Comparison of ENCODE assay signal across 7 mouse cellular contexts in the genomic region with DNA sequence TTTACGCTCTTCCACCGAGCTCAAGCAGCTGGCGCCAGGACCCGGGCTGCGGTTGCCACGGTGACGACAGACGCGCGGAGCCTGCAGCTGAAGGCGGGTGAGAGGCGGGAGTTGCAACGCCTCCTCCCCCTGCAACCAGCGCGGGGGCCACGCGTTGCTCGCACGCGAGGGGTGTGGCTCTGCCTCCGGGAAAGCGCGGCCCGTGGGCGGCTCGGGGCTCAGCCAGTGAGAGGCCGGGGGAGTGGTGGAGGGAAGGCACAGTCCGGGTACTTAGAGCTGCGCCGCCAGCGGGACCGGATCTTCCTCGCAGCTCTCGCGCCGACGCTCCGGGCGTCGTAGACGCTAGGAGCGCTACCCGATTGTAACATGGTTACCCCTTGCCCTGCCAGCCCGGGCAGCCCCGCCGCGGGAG. TPM values are rescaled to one million over a fixed set of nuclear protein-coding genes. Genes with fewer than 3 reads are reported as not detected.
DNase-seq lines count a peak whose midpoint lies in the region; ATAC-seq and TF ChIP-seq lines count a peak whose summit lies in the region.

Gene Ccno (plus strand): TSS at position 271 of the 412 bp plus-strand sequence.

- H3K9me3 ChIP-seq in embryonic facial prominence, embryonic 11.5 days (replicated peaks; ENCODE audit: control insufficient read depth, low read length): no peaks in the 10 kb centered on the region
- no peaks in the 10 kb centered on the region for H3K9me3 ChIP-seq in midbrain, embryonic 12.5 days

- peak; percentile 91 for ATAC-seq in embryonic facial prominence, embryonic 11.5 days (replicated peaks; ENCODE audit: insufficient number of reproducible peaks, low FRiP score, low TSS enrichment, low read depth)
- peak; percentile 82 for ATAC-seq in granulocyte monocyte progenitor cell, adult 5-6 weeks (replicated peaks; ENCODE audit: poor library complexity, severe bottlenecking)
- ATAC-seq in midbrain, embryonic 12.5 days (ENCODE audit: low FRiP score, low read depth): peak; percentile 91

- peak; percentile 80 for TF ChIP-seq POLR2A in small intestine, adult 2 months (IDR thresholded peaks at IDR 0.05; ENCODE audit: low read depth, low read length)

- peak within 1 kb of the TSS; percentile 98 for H3K4me2 ChIP-seq in embryonic facial prominence, embryonic 11.5 days (ENCODE audit: low read depth, low read length)
- H3K4me2 ChIP-seq in midbrain, embryonic 12.5 days (replicated peaks): peak within 1 kb of the TSS; percentile 80

- WGBS in embryonic facial prominence, embryonic 11.5 days: under 1% methylated on average over 47 of the region's 47 CpGs
- under 1% methylated on average over 37 of the region's 47 CpGs for WGBS in midbrain, embryonic 12.5 days
- WGBS in small intestine, adult 2 months: 1% methylated on average over 47 of the region's 47 CpGs

- intact Hi-C loops in left cerebral cortex, postnatal 4 days (cut with DNase I): loop anchor here (10.0 kb wide), 1 partner anchor 47 kb away; the partner anchor contains the start of gene Cdc20b

- H3K4me3 ChIP-seq in embryonic facial prominence, embryonic 11.5 days (ENCODE audit: low read depth, low read length): peak within 1 kb of the TSS; percentile 46
- peak within 1 kb of the TSS; percentile 53 for H3K4me3 ChIP-seq in midbrain, embryonic 12.5 days
- H3K4me3 ChIP-seq in small intestine, adult 2 months (ENCODE audit: low read depth, low read length): peak within 1 kb of the TSS; percentile 64

- H3K4me1 ChIP-seq in embryonic facial prominence, embryonic 11.5 days (ENCODE audit: control insufficient read depth, insufficient read depth, low read length): peaks cover 4% of the 10 kb centered on the region; the same call in 1 of the 2 replicates
- H3K4me1 ChIP-seq in midbrain, embryonic 12.5 days: peaks cover 40% of the 10 kb centered on the region
- H3K4me1 ChIP-seq in small intestine, adult 2 months (ENCODE audit: control insufficient read depth, insufficient read depth, insufficient read length, low read length): peaks cover 13% of the 10 kb centered on the region

- H3K27ac ChIP-seq in embryonic facial prominence, embryonic 11.5 days (replicated peaks; ENCODE audit: low read depth, low read length): no peak within 1 kb of the TSS
- H3K27ac ChIP-seq in midbrain, embryonic 12.5 days (replicated peaks): no peak within 1 kb of the TSS
- no peak within 1 kb of the TSS for H3K27ac ChIP-seq in small intestine, adult 2 months (ENCODE audit: insufficient read depth, low read depth, low read length)

- peak; percentile 98 for DNase-seq in adrenal gland, postnatal 14 days
- peak; percentile 91 for DNase-seq in embryonic facial prominence, embryonic 11.5 days (ENCODE audit: low spot score)
- peak; percentile 96 for DNase-seq in kidney, adult 11 months
- DNase-seq in left cerebral cortex, postnatal 4 days: peak; percentile 94

- H3K9ac ChIP-seq in embryonic facial prominence, embryonic 11.5 days (replicated peaks; ENCODE audit: low read length): peak within 1 kb of the TSS; percentile 43
- peak within 1 kb of the TSS; percentile 46; the same call in 1 of the 2 replicates for H3K9ac ChIP-seq in midbrain, embryonic 12.5 days (replicated peaks)

- no peaks in the 10 kb centered on the region for H3K36me3 ChIP-seq in embryonic facial prominence, embryonic 11.5 days (replicated peaks; ENCODE audit: control insufficient read depth, insufficient read depth, low read depth, low read length)
- H3K36me3 ChIP-seq in midbrain, embryonic 12.5 days: no peaks in the 10 kb centered on the region
- H3K36me3 ChIP-seq in small intestine, adult 2 months (ENCODE audit: control insufficient read depth, insufficient read depth, low read length): no peaks in the 10 kb centered on the region

- TF ChIP-seq CTCF in small intestine, adult 2 months (IDR thresholded peaks at IDR 0.05; ENCODE audit: extremely low read depth, insufficient read length, insufficient replicate concordance, low read depth, low read length): no peak

- H3K27me3 ChIP-seq in embryonic facial prominence, embryonic 11.5 days (ENCODE audit: control insufficient read depth, insufficient read depth, low read length): peaks cover 61% of the 10 kb centered on the region
- peaks cover 85% of the 10 kb centered on the region for H3K27me3 ChIP-seq in midbrain, embryonic 12.5 days
- peaks cover 57% of the 10 kb centered on the region for H3K27me3 ChIP-seq in small intestine, adult 2 months (ENCODE audit: control insufficient read depth, insufficient read depth, low read length)

RNA-seq across cellular contexts. Expression of gene Ccno, which starts in this region (rescaled TPM):
- 0.71 and 1.6 TPM in 2 replicates for total RNA-seq in adrenal gland, postnatal 14 days (2021)
- 0.17 and 0.66 TPM in 2 replicates for polyA plus RNA-seq in embryonic facial prominence, embryonic 11.5 days (2014; fragmentation: Nextera tagmentation; extraction: Ambion mirVana)
- total RNA-seq in granulocyte monocyte progenitor cell, adult 5-6 weeks (2014; fragmentation: Nextera tagmentation): 1.7 TPM in 1 of 2 replicates, not detected in the other
- total RNA-seq in granulocyte monocyte progenitor cell, adult 5-6 weeks (2017): 1.3 and 6.3 TPM in 2 replicates
- total RNA-seq in left cerebral cortex, postnatal 4 days (2021): 1 to 10 TPM in 1 of 2 experiments, under 1 TPM in 1; 0.76 to 1.3 TPM
- 0.85 and 1.9 TPM in 2 replicates for polyA plus RNA-seq in midbrain, embryonic 12.5 days (2016; fragmentation: Nextera tagmentation; extraction: Ambion mirVana)
- polyA plus RNA-seq in small intestine, adult 2 months (2012; rRNA removed): 0.10 and 0.32 TPM in 2 replicates

Comparison
In these comparisons a context has a peak if more than half of its experiments do, and no peak if none do; other contexts are left out.
1. Peak in DNase-seq, ATAC-seq, H3K4me3 ChIP-seq, H3K9ac ChIP-seq and H3K4me2 ChIP-seq in embryonic facial prominence, embryonic 11.5 days; RNA of the gene not detected or under 1 TPM.